Mouse (Mus musculus): ENCODE measurements around the gene Arhgap8.

Arhgap8 gene

GRCm38 (mm10) chr15:84812831-84813357, 93.0 kb downstream of the Arhgap8 start:
- DNase-seq = peak; percentile 55

GRCm38 (mm10) chr15:84815171-84815570, 95.3 kb downstream of the Arhgap8 start:
- no peak for DNase-seq

- no peak for DNase-seq
Observed at GRCm38 (mm10) chr15:84817589-84817988, 97.7 kb downstream of the Arhgap8 start.

GRCm38 (mm10) chr15:84818284-84818683, 98.4 kb downstream of the Arhgap8 start:
- no peak for DNase-seq

GRCm38 (mm10) chr15:84820811-84821210, 101.0 kb downstream of the Arhgap8 start:
- peak; percentile 48 for DNase-seq

Data from layer of hippocampus, adult 9-11 months (tissue).